Mouse (Mus musculus) G1E (cell line): ENCODE measurements around the gene Ppil2.

Experiments
- CTCF ChIP-seq: IDR thresholded peaks from 2 replicates; pipeline ENCODE4 v1.5.1; 2012; ENCODE audit warnings: low read depth, low read length, inconsistent platforms, mixed read lengths
- GATA1 ChIP-seq: IDR thresholded peaks from 2 replicates; pipeline ENCODE4 v1.6.1; 2012; ENCODE audit warnings: borderline replicate concordance, low read length, inconsistent platforms, mixed read lengths
- POLR2AphosphoS5 ChIP-seq: IDR thresholded peaks from 2 replicates; pipeline ENCODE4 v1.6.1; 2012; ENCODE audit warnings: low read depth, low read length, inconsistent platforms; ENCODE audit not compliant: insufficient replicate concordance
- TAL1 ChIP-seq: conservative IDR thresholded peaks from 2 replicates; pipeline ENCODE4 v1.6.1; 2012; ENCODE audit warnings: low read depth, low read length, inconsistent platforms, mixed read lengths

- TF ChIP-seq TAL1 (no peak), CTCF (no peak), POLR2AphosphoS5 (no peak), GATA1 (no peak)
Observed at GRCm38 (mm10) chr16:17067552-17067951, 43.5 kb downstream of the Ppil2 start.
